Mouse (Mus musculus) adrenal gland, adult 10 weeks (tissue): Measurements from ENCODE around the gene Ogdh. TPM values are rescaled to one million over a fixed set of nuclear protein-coding genes. Genes with fewer than 3 reads are reported as not detected.

Experiments
- polyA plus RNA-seq: library from polyadenylated mRNA; stranded (reverse); fragments of 350-450 nt; fragmentation: Illumina TruSeq; extraction: RNeasy Lipid Tissue Mini Kit (QIAGEN cat#74804); gene quantifications from one replicate; pipeline ENCODE4 v1.2.3, GENCODE M21; 2014; ENCODE audit warnings: low read depth, low replicate concordance

The Ogdh gene
- polyA plus RNA-seq = 192 TPM

GRCm38 (mm10) chr11:6291401-6292115 is at the start of gene Ogdh:
Gene Ogdh, plus strand, starts transcription at chr11:6291633.

GRCm38 (mm10) chr11:6267320-6268254 is 23.8 kb upstream of the Ogdh start, which contains the start of gene Ddx56:
Gene Ddx56, minus strand, starts transcription at chr11:6267772.

GRCm38 (mm10) chr11:6274387-6275093 is 16.9 kb upstream of the Ogdh start, which contains the start of gene Tmed4:
Gene Tmed4, minus strand, starts transcription at chr11:6274870.

GRCm38 (mm10) chr11:6388726-6389413 is 97.4 kb downstream of the Ogdh start, which contains the start of gene Zmiz2:
Gene Zmiz2, plus strand, starts transcription at chr11:6389074.

Other genes starting within 250 kb of the Ogdh start
- 3.1 TPM for gene Camk2b, start 225.3 kb upstream of the Ogdh start, polyA plus RNA-seq
- gene A730071L15Rik, start 91.6 kb upstream of the Ogdh start, polyA plus RNA-seq = not detected
- 32.5 TPM for gene Nudcd3, start 91.2 kb upstream of the Ogdh start, polyA plus RNA-seq
- gene Npc1l1, start 61.5 kb upstream of the Ogdh start, polyA plus RNA-seq = not detected
- gene Ddx56, start 23.9 kb upstream of the Ogdh start, polyA plus RNA-seq = 10.8 TPM
- gene Tmed4, start 16.8 kb upstream of the Ogdh start, polyA plus RNA-seq = 55.3 TPM
- gene Zmiz2, start 97.4 kb downstream of the Ogdh start, polyA plus RNA-seq = 0.87 TPM
- gene Ppia, start 123.8 kb downstream of the Ogdh start, polyA plus RNA-seq = 1,365 TPM
- gene H2afv, start 152.8 kb downstream of the Ogdh start, polyA plus RNA-seq = 21.3 TPM
- gene Purb, start 184.3 kb downstream of the Ogdh start, polyA plus RNA-seq = 181 TPM
- gene Myo1g, start 229.3 kb downstream of the Ogdh start, polyA plus RNA-seq = not detected